Mouse (Mus musculus): ENCODE measurements around the gene Tango6. TPM values are rescaled to one million over a fixed set of nuclear protein-coding genes. Genes with fewer than 3 reads are reported as not detected.

Tango6 gene
- polyA plus RNA-seq, 1 experiment: 7.3 TPM

GRCm38 (mm10) chr8:106810406-106810805 lies 127.5 kb downstream of the Tango6 start:
- Histone ChIP-seq H3K79me2 (ENCODE audit: control insufficient read depth, insufficient read depth) (no peaks in the 10 kb centered on the region), H3ac (ENCODE audit: control insufficient read depth, insufficient read length, low read depth) (no peak overlapping the region), H3K4me3 (ENCODE audit: insufficient read depth, poor library complexity, severe bottlenecking) (no peak overlapping the region), H3K27me3 (ENCODE audit: control insufficient read depth, insufficient read depth, insufficient read length) (no peaks in the 10 kb centered on the region), H3K36me3 (ENCODE audit: control insufficient read depth, insufficient read depth) (no peaks in the 10 kb centered on the region), H3K79me3 (ENCODE audit: low read depth) (no peaks in the 10 kb centered on the region)
- no peak for TF ChIP-seq FOSL1 (IDR thresholded peaks at IDR 0.05; ENCODE audit: insufficient read depth, low read length, poor library complexity, severe bottlenecking)
- no peak for TF ChIP-seq CTCF (IDR thresholded peaks at IDR 0.05; ENCODE audit: control insufficient read depth, insufficient read depth, insufficient read length)

GRCm38 (mm10) chr8:106812560-106812959 lies 129.7 kb downstream of the Tango6 start:
- Histone ChIP-seq H3K79me3 (ENCODE audit: low read depth) (no peaks in the 10 kb centered on the region), H3K27me3 (ENCODE audit: control insufficient read depth, insufficient read depth, insufficient read length) (no peaks in the 10 kb centered on the region), H3K4me3 (ENCODE audit: insufficient read depth, poor library complexity, severe bottlenecking) (no peak overlapping the region), H3ac (ENCODE audit: control insufficient read depth, insufficient read length, low read depth) (no peak overlapping the region), H3K79me2 (ENCODE audit: control insufficient read depth, insufficient read depth) (no peaks in the 10 kb centered on the region), H3K36me3 (ENCODE audit: control insufficient read depth, insufficient read depth) (no peaks in the 10 kb centered on the region)
- TF ChIP-seq CTCF (IDR thresholded peaks at IDR 0.05; ENCODE audit: control insufficient read depth, insufficient read depth, insufficient read length): no peak
- TF ChIP-seq MYOD1 (IDR thresholded peaks at IDR 0.05; ENCODE audit: control insufficient read depth, insufficient read length, low read depth): no peak
- no peak for TF ChIP-seq FOSL1 (IDR thresholded peaks at IDR 0.05; ENCODE audit: insufficient read depth, low read length, poor library complexity, severe bottlenecking)
- TF ChIP-seq MAX (IDR thresholded peaks at IDR 0.05): no peak
- no peak for TF ChIP-seq CEBPB (IDR thresholded peaks at IDR 0.05; ENCODE audit: low read depth)
- no peak for TF ChIP-seq USF1 (IDR thresholded peaks at IDR 0.05; ENCODE audit: low read depth)
- no peak for TF ChIP-seq MYOG (IDR thresholded peaks at IDR 0.05; ENCODE audit: control insufficient read depth, extremely low read depth, insufficient read length)

- no peak overlapping the region for H3ac ChIP-seq (ENCODE audit: control insufficient read depth, insufficient read length, low read depth)
- H3K27me3 ChIP-seq (ENCODE audit: control insufficient read depth, insufficient read depth, insufficient read length): no peaks in the 10 kb centered on the region
- H3K4me3 ChIP-seq (ENCODE audit: insufficient read depth, poor library complexity, severe bottlenecking): no peak overlapping the region
- H3K36me3 ChIP-seq (ENCODE audit: control insufficient read depth, insufficient read depth): no peaks in the 10 kb centered on the region
- TF ChIP-seq USF1 (IDR thresholded peaks at IDR 0.05; ENCODE audit: low read depth) (peak; percentile 53), CEBPB (IDR thresholded peaks at IDR 0.05; ENCODE audit: low read depth) (no peak)
- no peaks in the 10 kb centered on the region for H3K79me3 ChIP-seq (ENCODE audit: low read depth)
- H3K79me2 ChIP-seq (ENCODE audit: control insufficient read depth, insufficient read depth): no peaks in the 10 kb centered on the region
Observed at GRCm38 (mm10) chr8:106816431-106817170, 133.7 kb downstream of the Tango6 start.

- H3K27me3 ChIP-seq (ENCODE audit: control insufficient read depth, insufficient read depth, insufficient read length): no peaks in the 10 kb centered on the region
- no peaks in the 10 kb centered on the region for H3K36me3 ChIP-seq (ENCODE audit: control insufficient read depth, insufficient read depth)
- no peak overlapping the region for H3ac ChIP-seq (ENCODE audit: control insufficient read depth, insufficient read length, low read depth)
- H3K79me2 ChIP-seq (ENCODE audit: control insufficient read depth, insufficient read depth): no peaks in the 10 kb centered on the region
- TF ChIP-seq MAX (IDR thresholded peaks at IDR 0.05): no peak
- TF ChIP-seq FOSL1 (IDR thresholded peaks at IDR 0.05; ENCODE audit: insufficient read depth, low read length, poor library complexity, severe bottlenecking): no peak
- no peak for TF ChIP-seq USF1 (IDR thresholded peaks at IDR 0.05; ENCODE audit: low read depth)
- TF ChIP-seq MYOD1 (IDR thresholded peaks at IDR 0.05; ENCODE audit: control insufficient read depth, insufficient read length, low read depth): no peak
- TF ChIP-seq CTCF (IDR thresholded peaks at IDR 0.05; ENCODE audit: control insufficient read depth, insufficient read depth, insufficient read length): no peak
- TF ChIP-seq MYOG (IDR thresholded peaks at IDR 0.05; ENCODE audit: control insufficient read depth, extremely low read depth, insufficient read length): no peak
- TF ChIP-seq CEBPB (IDR thresholded peaks at IDR 0.05; ENCODE audit: low read depth): no peak
- no peak overlapping the region for H3K4me3 ChIP-seq (ENCODE audit: insufficient read depth, poor library complexity, severe bottlenecking)
- H3K79me3 ChIP-seq (ENCODE audit: low read depth): no peaks in the 10 kb centered on the region
Observed at GRCm38 (mm10) chr8:106817171-106817545, 134.3 kb downstream of the Tango6 start.

GRCm38 (mm10) chr8:106818626-106819515 lies 136.0 kb downstream of the Tango6 start:
- Histone ChIP-seq H3K36me3 (ENCODE audit: control insufficient read depth, insufficient read depth) (peaks cover 4% of the 10 kb centered on the region), H3K79me2 (ENCODE audit: control insufficient read depth, insufficient read depth) (no peaks in the 10 kb centered on the region), H3K27me3 (ENCODE audit: control insufficient read depth, insufficient read depth, insufficient read length) (no peaks in the 10 kb centered on the region), H3K4me3 (ENCODE audit: insufficient read depth, poor library complexity, severe bottlenecking) (no peak overlapping the region), H3ac (ENCODE audit: control insufficient read depth, insufficient read length, low read depth) (no peak overlapping the region), H3K79me3 (ENCODE audit: low read depth) (no peaks in the 10 kb centered on the region)
- TF ChIP-seq CEBPB (IDR thresholded peaks at IDR 0.05; ENCODE audit: low read depth): no peak

GRCm38 (mm10) chr8:106819581-106819980 lies 136.7 kb downstream of the Tango6 start:
- no peaks in the 10 kb centered on the region for H3K79me3 ChIP-seq (ENCODE audit: low read depth)
- no peak overlapping the region for H3ac ChIP-seq (ENCODE audit: control insufficient read depth, insufficient read length, low read depth)
- H3K27me3 ChIP-seq (ENCODE audit: control insufficient read depth, insufficient read depth, insufficient read length): no peaks in the 10 kb centered on the region
- H3K36me3 ChIP-seq (ENCODE audit: control insufficient read depth, insufficient read depth): peaks cover 4% of the 10 kb centered on the region
- no peaks in the 10 kb centered on the region for H3K79me2 ChIP-seq (ENCODE audit: control insufficient read depth, insufficient read depth)
- no peak overlapping the region for H3K4me3 ChIP-seq (ENCODE audit: insufficient read depth, poor library complexity, severe bottlenecking)
- TF ChIP-seq MYOD1 (IDR thresholded peaks at IDR 0.05; ENCODE audit: control insufficient read depth, insufficient read length, low read depth): no peak
- TF ChIP-seq CEBPB (IDR thresholded peaks at IDR 0.05; ENCODE audit: low read depth): no peak
- no peak for TF ChIP-seq MYOG (IDR thresholded peaks at IDR 0.05; ENCODE audit: control insufficient read depth, extremely low read depth, insufficient read length)

Measured in C2C12 (cell line).